Mouse (Mus musculus) liver, postnatal 0 days (tissue): ENCODE measurements at regions not wholly inside any gene's neighbourhood (a gene's known extent, or its start where the extent isn't known, plus 50 kb on each side); places are given as distances from the start of the nearest gene placed in this dataset.

Experiments
- ATAC-seq: fragments of 200-750 bp; cut with Nextera tagmentation; 2 replicates; pipeline ENCODE4 v1.8.0; 2017; ENCODE audit warnings: mild to moderate bottlenecking, moderate library complexity
- DNase-seq: peaks from one replicate; pipeline ENCODE4 v3.0.0-alpha.2; 2016
- H3K27ac ChIP-seq: fragments of 300-500 bp; sonication (generic); 2 replicates; pipeline ENCODE4 v1.5.1; 2014; ENCODE audit warnings: antibody characterized with exemption, moderate library complexity, mild to moderate bottlenecking, low read depth
- H3K27me3 ChIP-seq: fragments of 300-500 bp; sonication (generic); 2 replicates; pipeline ENCODE4 v1.6.1; 2014; ENCODE audit warnings: low read length, control low read depth, mixed read lengths; ENCODE audit not compliant: insufficient read depth
- H3K36me3 ChIP-seq: fragments of 300-500 bp; sonication (generic); replicated peaks from 2 replicates; pipeline ENCODE4 v1.6.1; 2014; ENCODE audit warnings: mild to moderate bottlenecking, control low read depth, low read length, moderate library complexity, mixed read lengths; ENCODE audit not compliant: insufficient read depth
- H3K4me1 ChIP-seq: fragments of 300-500 bp; sonication (generic); 2 replicates; pipeline ENCODE4 v1.6.1; 2014; ENCODE audit warnings: antibody characterized with exemption, mild to moderate bottlenecking, control low read depth; ENCODE audit not compliant: insufficient read depth
- H3K4me2 ChIP-seq: fragments of 300-500 bp; sonication (generic); 2 replicates; pipeline ENCODE4 v1.6.1; 2014; ENCODE audit warnings: low read depth, mild to moderate bottlenecking, low read length, moderate library complexity, mixed read lengths
- H3K4me3 ChIP-seq: fragments of 300-500 bp; sonication (generic); 2 replicates; pipeline ENCODE4 v1.5.1; 2014; ENCODE audit warnings: low read depth, low read length
- H3K9ac ChIP-seq: fragments of 300-500 bp; sonication (generic); replicated peaks from 2 replicates; pipeline ENCODE4 v1.6.1; 2014; ENCODE audit warnings: mild to moderate bottlenecking, moderate library complexity
- H3K9me3 ChIP-seq: fragments of 300-500 bp; sonication (generic); 2 replicates; pipeline ENCODE4 v1.6.1; 2016; ENCODE audit warnings: mild to moderate bottlenecking, control low read depth, low read length, mixed read lengths
- CTCF ChIP-seq: sonication (generic); IDR thresholded peaks from 2 replicates; pipeline ENCODE4 v1.5.1; 2016; ENCODE audit warnings: antibody characterized with exemption, low read depth
- EP300 ChIP-seq: IDR thresholded peaks from 2 replicates; pipeline ENCODE4 v1.6.1; 2016; ENCODE audit warnings: antibody characterized with exemption, low read depth, mild to moderate bottlenecking
- WGBS: fragments of 180-500 bp; shearing (Covaris S2); extraction: QIAGEN DNeasy Blood & Tissue Kit; methylation state at CpG from one replicate; pipeline ENCODE4 v1.1.7; 2014; ENCODE audit not compliant: insufficient replicate concordance; 5-methylcytosine and 5-hydroxymethylcytosine counted together

- Histone ChIP-seq H3K4me3 (no peak overlapping the region), H3K9me3 (no peaks in the 10 kb centered on the region), H3K4me2 (no peak overlapping the region), H3K27me3 (no peaks in the 10 kb centered on the region), H3K36me3 (no peaks in the 10 kb centered on the region), H3K4me1 (no peaks in the 10 kb centered on the region), H3K27ac (no peak overlapping the region), H3K9ac (no peak overlapping the region)
- TF ChIP-seq EP300 (no peak), CTCF (no peak)
- DNase-seq (no peak), ATAC-seq (no peak)
- WGBS: 84% methylated on average over 4 of the region's 4 CpGs
These were observed 292.7 kb upstream of the Tnp1 start for GRCm38 (mm10) chr1:73308420-73308819.

- no peaks in the 10 kb centered on the region for H3K9me3 ChIP-seq
These were observed 291.5 kb upstream of the Tnp1 start for GRCm38 (mm10) chr1:73307194-73307593.

GRCm38 (mm10) chr1:73299978-73300688 is 284.4 kb upstream of the Tnp1 start:
- peak; percentile 89 for ATAC-seq
- Histone ChIP-seq H3K9ac (no peak overlapping the region), H3K4me3 (no peak overlapping the region), H3K27me3 (no peaks in the 10 kb centered on the region), H3K36me3 (no peaks in the 10 kb centered on the region), H3K4me1 (peaks cover 6% of the 10 kb centered on the region), H3K4me2 (0 out of 2 replicates have a peak overlapping the region, but pooled peaks have one; percentile 9), H3K9me3 (no peaks in the 10 kb centered on the region), H3K27ac (peak overlapping the region; percentile 9; the same call in 1 of the 2 replicates)
- WGBS: 46% methylated on average over 4 of the region's 4 CpGs
- no peak for DNase-seq
- TF ChIP-seq CTCF: no peak
- no peak for TF ChIP-seq EP300

More at GRCm38 (mm10) chr1:73307194-73307593, 291.5 kb upstream of the Tnp1 start:
- no peak for ATAC-seq
- Histone ChIP-seq H3K27ac (no peak overlapping the region), H3K27me3 (no peaks in the 10 kb centered on the region), H3K4me1 (no peaks in the 10 kb centered on the region), H3K4me2 (no peak overlapping the region), H3K4me3 (no peak overlapping the region), H3K36me3 (no peaks in the 10 kb centered on the region), H3K9ac (no peak overlapping the region)
- WGBS: 41% methylated on average over 3 of the region's 3 CpGs
- DNase-seq: no peak
- TF ChIP-seq EP300: no peak
- TF ChIP-seq CTCF: no peak

- H3K27me3 ChIP-seq: no peaks in the 10 kb centered on the region
- ATAC-seq: no peak
- TF ChIP-seq EP300: no peak
- no peak for TF ChIP-seq CTCF
- no peaks in the 10 kb centered on the region for H3K9me3 ChIP-seq
- WGBS: 68% methylated on average over 2 of the region's 2 CpGs
- no peak overlapping the region for H3K9ac ChIP-seq
- H3K4me3 ChIP-seq: no peak overlapping the region
- DNase-seq: no peak
- H3K27ac ChIP-seq: no peak overlapping the region
- H3K36me3 ChIP-seq: no peaks in the 10 kb centered on the region
- no peak overlapping the region for H3K4me2 ChIP-seq
- no peaks in the 10 kb centered on the region for H3K4me1 ChIP-seq
These were observed 269.6 kb upstream of the Tnp1 start for GRCm38 (mm10) chr1:73285342-73285741.

GRCm38 (mm10) chr1:73274480-73274879 is 258.8 kb upstream of the Tnp1 start:
- Histone ChIP-seq H3K4me2 (no peak overlapping the region), H3K27me3 (no peaks in the 10 kb centered on the region), H3K27ac (no peak overlapping the region), H3K36me3 (no peaks in the 10 kb centered on the region), H3K9me3 (no peaks in the 10 kb centered on the region), H3K4me3 (no peak overlapping the region), H3K9ac (no peak overlapping the region), H3K4me1 (peaks cover 3% of the 10 kb centered on the region; the same call in 1 of the 2 replicates)
- TF ChIP-seq CTCF (peak; percentile 50), EP300 (no peak)
- ATAC-seq: no peak
- no peak for DNase-seq
- 34% methylated on average over 2 of the region's 2 CpGs for WGBS

GRCm38 (mm10) chr1:73270787-73271391 is 255.2 kb upstream of the Tnp1 start:
- H3K4me2 ChIP-seq: no peak overlapping the region
- H3K9me3 ChIP-seq: no peaks in the 10 kb centered on the region
- no peak overlapping the region for H3K9ac ChIP-seq
- no peak for ATAC-seq
- TF ChIP-seq EP300 (no peak), CTCF (no peak)
- H3K27ac ChIP-seq: no peak overlapping the region
- no peak overlapping the region for H3K4me3 ChIP-seq
- no peak for DNase-seq
- peaks cover 3% of the 10 kb centered on the region; the same call in 1 of the 2 replicates for H3K4me1 ChIP-seq
- WGBS: 52% methylated on average over 6 of the region's 6 CpGs
- H3K27me3 ChIP-seq: no peaks in the 10 kb centered on the region
- no peaks in the 10 kb centered on the region for H3K36me3 ChIP-seq
